Mouse (Mus musculus) intestine, postnatal 0 days (tissue): Measurements from ENCODE around the gene Chrd. TPM values are rescaled to one million over a fixed set of nuclear protein-coding genes. Genes with fewer than 3 reads are reported as not detected.
A peak's percentile ranks its signal among the peaks of the same experiment; 100 is the strongest.

Experiments used
- ATAC-seq: fragments of 200-750 bp; cut with Nextera tagmentation; 2 replicates; pipeline ENCODE4 v1.8.0; 2017; ENCODE audit warnings: mild to moderate bottlenecking, moderate TSS enrichment, moderate library complexity
- H3K27ac ChIP-seq: fragments of 300-500 bp; sonication (generic); 2 replicates; pipeline ENCODE4 v1.5.1; 2014; ENCODE audit warnings: mild to moderate bottlenecking, low read depth, low read length, moderate library complexity
- H3K27me3 ChIP-seq: fragments of 300-500 bp; sonication (generic); replicated peaks from 2 replicates; pipeline ENCODE4 v1.6.1; 2014; ENCODE audit warnings: low read length, mixed read lengths; ENCODE audit not compliant: control insufficient read depth, insufficient read depth
- H3K36me3 ChIP-seq: fragments of 300-500 bp; sonication (generic); 2 replicates; pipeline ENCODE4 v1.6.1; 2014; ENCODE audit warnings: mild to moderate bottlenecking, moderate library complexity; ENCODE audit not compliant: control insufficient read depth, insufficient read depth
- H3K4me1 ChIP-seq: fragments of 300-500 bp; sonication (generic); replicated peaks from 2 replicates; pipeline ENCODE4 v1.6.1; 2014; ENCODE audit warnings: antibody characterized with exemption, low read length, mixed read lengths; ENCODE audit not compliant: control insufficient read depth, insufficient read depth
- H3K4me2 ChIP-seq: fragments of 300-500 bp; sonication (generic); replicated peaks from 2 replicates; pipeline ENCODE4 v1.6.1; 2014; ENCODE audit warnings: low read depth, mild to moderate bottlenecking, moderate library complexity
- H3K4me3 ChIP-seq: fragments of 300-500 bp; sonication (generic); 2 replicates; pipeline ENCODE4 v1.5.1; 2014; ENCODE audit warnings: low read depth, low read length
- H3K9ac ChIP-seq: fragments of 300-500 bp; sonication (generic); 2 replicates; pipeline ENCODE4 v1.6.1; 2014; ENCODE audit warnings: mild to moderate bottlenecking, low read depth, low read length
- H3K9me3 ChIP-seq: fragments of 300-500 bp; sonication (generic); 2 replicates; pipeline ENCODE4 v1.6.1; 2016; ENCODE audit warnings: mixed run types; ENCODE audit not compliant: control insufficient read depth
- CTCF ChIP-seq: sonication (generic); IDR thresholded peaks from 2 replicates; pipeline ENCODE4 v1.5.1; 2016; ENCODE audit warnings: low read depth, mild to moderate bottlenecking, control low read depth, antibody characterized with exemption, moderate library complexity
- WGBS: fragments of 180-500 bp; shearing (Covaris S2); extraction: QIAGEN DNeasy Blood & Tissue Kit; methylation state at CpG from one replicate; pipeline ENCODE4 v1.1.7; 2014; 5-methylcytosine and 5-hydroxymethylcytosine counted together
- polyA plus RNA-seq: library from polyadenylated mRNA; unstranded; fragments of >200 nt; fragmentation: Nextera tagmentation; extraction: Ambion mirVana; gene quantifications from 2 replicates; pipeline ENCODE4 v1.2.1, GENCODE M21; 2015

Gene Chrd
- polyA plus RNA-seq, 1 experiment from 2014 or later: 2.3 TPM

- 82% methylated on average over 10 of the region's 10 CpGs for WGBS
These were observed 11.1 kb upstream of the Chrd start for GRCm38 (mm10) chr16:20721808-20722207.

GRCm38 (mm10) chr16:20722736-20723135 is 10.2 kb upstream of the Chrd start:
- no peaks in the 10 kb centered on the region for H3K9me3 ChIP-seq
- H3K4me2 ChIP-seq: no peak overlapping the region
- peaks cover 8% of the 10 kb centered on the region for H3K36me3 ChIP-seq
- H3K9ac ChIP-seq: no peak overlapping the region
- no peak for TF ChIP-seq CTCF
- 0 out of 2 replicates have a peak, but pooled peaks cover 3% of the 10 kb centered on the region for H3K4me1 ChIP-seq
- no peaks in the 10 kb centered on the region for H3K27me3 ChIP-seq
- no peak for ATAC-seq
- H3K4me3 ChIP-seq: no peak overlapping the region
- WGBS: 57% methylated on average over 4 of the region's 4 CpGs
- no peak overlapping the region for H3K27ac ChIP-seq

More at GRCm38 (mm10) chr16:20721808-20722207, 11.1 kb upstream of the Chrd start:
- H3K4me1 ChIP-seq: 0 out of 2 replicates have a peak, but pooled peaks cover 3% of the 10 kb centered on the region
- peaks cover 8% of the 10 kb centered on the region for H3K36me3 ChIP-seq
- no peak overlapping the region for H3K4me3 ChIP-seq
- no peak overlapping the region for H3K4me2 ChIP-seq
- no peaks in the 10 kb centered on the region for H3K27me3 ChIP-seq
- no peak for ATAC-seq
- no peak overlapping the region for H3K27ac ChIP-seq
- no peaks in the 10 kb centered on the region for H3K9me3 ChIP-seq
- no peak overlapping the region for H3K9ac ChIP-seq
- TF ChIP-seq CTCF: no peak

GRCm38 (mm10) chr16:20723247-20723646 is 9.7 kb upstream of the Chrd start:
- no peak overlapping the region for H3K4me3 ChIP-seq
- ATAC-seq: no peak
- no peaks in the 10 kb centered on the region for H3K27me3 ChIP-seq
- no peaks in the 10 kb centered on the region for H3K9me3 ChIP-seq
- H3K9ac ChIP-seq: no peak overlapping the region
- no peak overlapping the region for H3K27ac ChIP-seq
- 0 out of 2 replicates have a peak, but pooled peaks cover 3% of the 10 kb centered on the region for H3K4me1 ChIP-seq
- TF ChIP-seq CTCF: no peak
- WGBS: 31% methylated on average over 4 of the region's 4 CpGs
- no peak overlapping the region for H3K4me2 ChIP-seq
- H3K36me3 ChIP-seq: peaks cover 9% of the 10 kb centered on the region

DNA sequence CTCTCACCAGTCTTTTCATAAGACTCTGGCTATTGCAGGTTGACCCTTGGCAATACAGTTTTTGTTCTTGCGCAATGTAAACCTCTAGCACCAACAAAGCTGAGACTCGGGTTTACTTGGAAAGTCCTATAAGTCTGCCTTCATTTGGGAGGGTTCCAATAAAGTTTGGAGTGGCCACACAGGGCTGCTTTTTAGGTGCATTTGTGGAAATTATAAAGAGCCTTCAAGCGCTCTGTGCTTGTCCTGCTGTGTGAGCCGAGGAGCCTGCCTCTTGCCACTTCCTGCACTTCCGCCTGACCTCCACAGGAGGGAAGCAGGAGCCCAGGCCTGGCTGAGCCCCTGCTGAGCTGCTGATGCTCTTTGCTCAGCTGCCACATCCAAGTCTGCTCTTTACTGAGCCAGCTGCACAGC is 8.6 kb upstream of the Chrd start:
- Histone ChIP-seq H3K9me3 (no peaks in the 10 kb centered on the region), H3K4me3 (no peak overlapping the region), H3K4me1 (no peaks in the 10 kb centered on the region), H3K9ac (no peak overlapping the region), H3K36me3 (peaks cover 14% of the 10 kb centered on the region), H3K27me3 (no peaks in the 10 kb centered on the region), H3K4me2 (0 out of 2 replicates have a peak overlapping the region, but pooled peaks have one; percentile 7), H3K27ac (no peak overlapping the region)
- peak; percentile 98 for TF ChIP-seq CTCF
- peak; percentile 77 for ATAC-seq
- 31% methylated on average over 5 of the region's 5 CpGs for WGBS

DNA sequence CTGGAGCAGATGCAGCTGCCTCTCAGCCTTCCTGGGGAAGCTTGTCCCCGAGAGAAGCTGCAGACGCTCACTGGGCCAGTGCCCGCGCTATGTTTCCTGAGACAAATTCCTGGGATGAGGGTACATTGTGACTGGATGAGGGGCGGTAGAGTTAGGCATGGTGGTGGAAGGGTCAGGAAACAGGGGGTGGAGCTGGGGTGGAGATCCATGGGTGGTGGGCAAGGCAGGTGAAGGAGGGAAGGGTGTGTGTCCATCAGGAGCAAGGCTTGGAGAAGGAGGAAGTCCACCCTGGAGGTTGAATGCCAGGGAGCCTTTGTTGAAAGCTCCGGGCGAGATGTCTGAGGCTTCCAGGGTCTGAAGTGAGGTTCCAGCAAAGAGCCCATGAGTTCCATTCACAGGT is 7.6 kb upstream of the Chrd start:
- peaks cover 14% of the 10 kb centered on the region for H3K36me3 ChIP-seq
- H3K9me3 ChIP-seq: no peaks in the 10 kb centered on the region
- no peak for TF ChIP-seq CTCF
- H3K27me3 ChIP-seq: no peaks in the 10 kb centered on the region
- H3K4me2 ChIP-seq: no peak overlapping the region
- no peaks in the 10 kb centered on the region for H3K4me1 ChIP-seq
- no peak overlapping the region for H3K9ac ChIP-seq
- WGBS: 86% methylated on average over 7 of the region's 7 CpGs
- no peak for ATAC-seq
- H3K27ac ChIP-seq: no peak overlapping the region
- no peak overlapping the region for H3K4me3 ChIP-seq

GRCm38 (mm10) chr16:20725750-20726149 is 7.2 kb upstream of the Chrd start:
- 82% methylated on average over 4 of the region's 4 CpGs for WGBS
- no peak for ATAC-seq
- H3K9ac ChIP-seq: no peak overlapping the region

DNA sequence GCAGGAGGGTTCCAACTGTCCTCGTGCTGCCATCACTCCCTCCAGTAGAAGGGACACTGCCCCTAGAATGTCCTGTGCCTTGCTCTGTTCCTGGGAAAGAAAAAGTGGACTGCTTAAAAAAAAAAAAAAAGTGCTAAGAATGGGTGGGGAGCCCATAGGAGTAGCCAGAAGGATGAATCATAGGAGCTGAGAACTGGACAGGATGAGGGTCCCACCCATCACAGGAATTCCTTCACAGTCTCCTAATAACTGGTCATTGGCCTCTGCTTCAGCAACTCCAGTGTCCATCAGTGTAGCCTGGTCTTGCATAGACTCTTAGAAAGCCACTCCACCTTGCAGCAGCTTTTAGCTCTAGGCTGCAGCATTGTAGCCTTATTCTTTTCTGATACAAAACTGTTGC is 6.5 kb upstream of the Chrd start:
- Histone ChIP-seq H3K9me3 (no peaks in the 10 kb centered on the region), H3K27me3 (no peaks in the 10 kb centered on the region), H3K9ac (no peak overlapping the region), H3K4me3 (no peak overlapping the region), H3K27ac (no peak overlapping the region), H3K36me3 (peaks cover 10% of the 10 kb centered on the region), H3K4me1 (no peaks in the 10 kb centered on the region), H3K4me2 (no peak overlapping the region)
- TF ChIP-seq CTCF: no peak
- no peak for ATAC-seq
- WGBS: 67% methylated on average over 1 of the region's 1 CpGs

More at GRCm38 (mm10) chr16:20725750-20726149, 7.2 kb upstream of the Chrd start:
- H3K4me1 ChIP-seq: no peaks in the 10 kb centered on the region
- H3K4me2 ChIP-seq: no peak overlapping the region
- peaks cover 10% of the 10 kb centered on the region for H3K36me3 ChIP-seq
- no peak for TF ChIP-seq CTCF
- no peaks in the 10 kb centered on the region for H3K9me3 ChIP-seq
- no peak overlapping the region for H3K4me3 ChIP-seq
- H3K27ac ChIP-seq: no peak overlapping the region
- H3K27me3 ChIP-seq: no peaks in the 10 kb centered on the region
